ENCODE assay signal across 9 mouse cellular contexts in the genomic region with DNA sequence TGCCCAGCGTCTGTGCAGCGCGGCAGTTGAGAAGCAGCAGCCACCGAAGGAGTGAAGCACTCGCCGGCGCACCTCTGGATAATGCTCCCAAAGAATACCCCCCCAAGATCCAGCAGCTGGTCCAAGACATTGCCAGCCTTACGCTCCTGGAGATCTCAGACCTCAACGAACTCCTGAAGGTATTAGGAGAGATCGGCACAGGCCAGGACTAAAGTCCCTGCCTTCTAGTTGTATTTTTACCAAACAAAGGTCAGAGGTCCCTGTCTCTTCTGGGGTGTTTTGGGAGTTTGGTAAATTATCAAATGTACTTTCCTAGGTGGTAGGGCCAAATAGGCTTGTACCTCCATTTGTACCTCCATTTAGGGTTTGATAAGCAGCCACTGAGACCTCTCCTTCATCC. TPM values are rescaled to one million over a fixed set of nuclear protein-coding genes. Genes with fewer than 3 reads are reported as not detected.
DNase-seq lines count a peak whose midpoint lies in the region; ATAC-seq lines count a peak whose summit lies in the region.
"Had no signal": no experiment of that assay in that cellular context is flagged by ENCODE, and none has a peak within 500 bp of the region (broad histone marks: within the 10 kb centered on the region; RNA-seq: fewer than 3 reads in every experiment).

No protein-coding gene starts in this region.

- peak overlapping the region; percentile 97 for H3K4me3 ChIP-seq in heart, embryonic 16.5 days (ENCODE audit: low read length)
- H3K4me3 ChIP-seq in embryonic facial prominence, embryonic 12.5 days, result peak overlapping the region; percentile 87
- H3K4me3 ChIP-seq in midbrain, embryonic 15.5 days, result peak overlapping the region; percentile 81

- peaks cover 18% of the 10 kb centered on the region for H3K4me1 ChIP-seq in heart, embryonic 16.5 days (ENCODE audit: control insufficient read depth, insufficient read depth, low read length)
- peaks cover 23% of the 10 kb centered on the region for H3K4me1 ChIP-seq in embryonic facial prominence, embryonic 12.5 days
- peaks cover 24% of the 10 kb centered on the region for H3K4me1 ChIP-seq in midbrain, embryonic 15.5 days

- peak overlapping the region; percentile 75 for H3K4me2 ChIP-seq in heart, embryonic 16.5 days (ENCODE audit: low read depth, low read length)
- H3K4me2 ChIP-seq in embryonic facial prominence, embryonic 12.5 days (replicated peaks), result peak overlapping the region; percentile 75
- H3K4me2 ChIP-seq in midbrain, embryonic 15.5 days, result peak overlapping the region; percentile 90

- H3K9ac ChIP-seq in heart, embryonic 16.5 days (ENCODE audit: low read length), result peak overlapping the region; percentile 96
- H3K9ac ChIP-seq in embryonic facial prominence, embryonic 12.5 days, result peak overlapping the region; percentile 80
- peak overlapping the region; percentile 93 for H3K9ac ChIP-seq in midbrain, embryonic 15.5 days

- DNase-seq in heart, adult 9 months (ENCODE audit: low spot score in 2 of 2), result no peak
- peak; percentile 90 for DNase-seq in kidney, adult 9 months
- no peak for DNase-seq in frontal cortex, postnatal 25 days (ENCODE audit: low spot score in 2 of 2)
- DNase-seq in left cerebral cortex, adult 18-20 months (ENCODE audit: low spot score in 2 of 2), result no peak
- DNase-seq in thymus, postnatal 10 days (ENCODE audit: low spot score in 2 of 2), result no peak

- 7% methylated on average over 10 of the region's 10 CpGs for WGBS in heart, embryonic 16.5 days
- WGBS in embryonic facial prominence, embryonic 12.5 days, result 8% methylated on average over 10 of the region's 10 CpGs
- 10% methylated on average over 10 of the region's 10 CpGs for WGBS in midbrain, embryonic 15.5 days

- no peak for ATAC-seq in heart, embryonic 16.5 days (replicated peaks; ENCODE audit: extremely low read depth, insufficient read depth, low FRiP score)
- no peak for ATAC-seq in embryonic facial prominence, embryonic 12.5 days (ENCODE audit: insufficient number of reproducible peaks, insufficient read depth, low FRiP score, low TSS enrichment)
- ATAC-seq in midbrain, embryonic 15.5 days (replicated peaks), result no peak

- H3K27me3 ChIP-seq in heart, embryonic 16.5 days (ENCODE audit: control insufficient read depth, insufficient read depth, low read length), result no peaks in the 10 kb centered on the region
- H3K27me3 ChIP-seq in embryonic facial prominence, embryonic 12.5 days, result no peaks in the 10 kb centered on the region
- H3K27me3 ChIP-seq in midbrain, embryonic 15.5 days (replicated peaks), result no peaks in the 10 kb centered on the region
- H3K27me3 ChIP-seq: Patski had no signal

- H3K27ac ChIP-seq in heart, embryonic 16.5 days (ENCODE audit: low read length), result peak overlapping the region; percentile 89
- H3K27ac ChIP-seq in embryonic facial prominence, embryonic 12.5 days, result no peak overlapping the region
- H3K27ac ChIP-seq in midbrain, embryonic 15.5 days, result no peak overlapping the region

- H3K36me3 ChIP-seq in heart, embryonic 16.5 days (ENCODE audit: control insufficient read depth, insufficient read depth), result peaks cover 48% of the 10 kb centered on the region
- H3K36me3 ChIP-seq in embryonic facial prominence, embryonic 12.5 days, result peaks cover 67% of the 10 kb centered on the region
- peaks cover 30% of the 10 kb centered on the region for H3K36me3 ChIP-seq in midbrain, embryonic 15.5 days (replicated peaks)

- H3K9me3 ChIP-seq in heart, embryonic 16.5 days (replicated peaks; ENCODE audit: control insufficient read depth, low read length), result no peaks in the 10 kb centered on the region
- H3K9me3 ChIP-seq in embryonic facial prominence, embryonic 12.5 days, result no peaks in the 10 kb centered on the region
- no peaks in the 10 kb centered on the region for H3K9me3 ChIP-seq in midbrain, embryonic 15.5 days

RNA-seq across cellular contexts. Expression of a gene that starts 0.8 kb away (rescaled TPM):
- 247 and 252 TPM in 2 replicates for polyA plus RNA-seq in heart, embryonic 16.5 days (2015; fragmentation: Nextera tagmentation; extraction: Ambion mirVana)
- polyA plus RNA-seq in embryonic facial prominence, embryonic 12.5 days (2016; fragmentation: Nextera tagmentation; extraction: Ambion mirVana), result 126 and 128 TPM in 2 replicates
- 112 and 115 TPM in 2 replicates for polyA plus RNA-seq in midbrain, embryonic 15.5 days (2015; fragmentation: Nextera tagmentation; extraction: Ambion mirVana)
- total RNA-seq in left cerebral cortex, adult 18-20 months (2021), result 10 to 100 TPM; 64.4 to 74.4 TPM

RNA-seq across cellular contexts. Expression of a gene that starts 6.4 kb away (rescaled TPM):
- 39.6 and 43.9 TPM in 2 replicates for polyA plus RNA-seq in heart, embryonic 16.5 days (2015; fragmentation: Nextera tagmentation; extraction: Ambion mirVana)
- polyA plus RNA-seq in embryonic facial prominence, embryonic 12.5 days (2016; fragmentation: Nextera tagmentation; extraction: Ambion mirVana), result 52.6 and 57.4 TPM in 2 replicates
- 28.6 and 29.2 TPM in 2 replicates for polyA plus RNA-seq in midbrain, embryonic 15.5 days (2015; fragmentation: Nextera tagmentation; extraction: Ambion mirVana)
- total RNA-seq in left cerebral cortex, adult 18-20 months (2021), result 10 to 100 TPM; 19.6 to 22.6 TPM

RNA-seq across cellular contexts. Expression of a gene that starts 17.8 kb away (rescaled TPM):
- polyA plus RNA-seq in heart, embryonic 16.5 days (2015; fragmentation: Nextera tagmentation; extraction: Ambion mirVana), result 33.6 and 34.2 TPM in 2 replicates
- polyA plus RNA-seq in embryonic facial prominence, embryonic 12.5 days (2016; fragmentation: Nextera tagmentation; extraction: Ambion mirVana), result 62.9 and 64.2 TPM in 2 replicates
- polyA plus RNA-seq in midbrain, embryonic 15.5 days (2015; fragmentation: Nextera tagmentation; extraction: Ambion mirVana), result 63.0 and 64.1 TPM in 2 replicates
- 10 to 100 TPM; 47.2 to 49.7 TPM for total RNA-seq in left cerebral cortex, adult 18-20 months (2021)

RNA-seq across cellular contexts. Expression of a gene that starts 27.3 kb away (rescaled TPM):
- polyA plus RNA-seq in heart, embryonic 16.5 days (2015; fragmentation: Nextera tagmentation; extraction: Ambion mirVana), result 25.4 and 27.4 TPM in 2 replicates
- polyA plus RNA-seq in embryonic facial prominence, embryonic 12.5 days (2016; fragmentation: Nextera tagmentation; extraction: Ambion mirVana), result 41.8 and 42.2 TPM in 2 replicates
- 27.9 and 28.1 TPM in 2 replicates for polyA plus RNA-seq in midbrain, embryonic 15.5 days (2015; fragmentation: Nextera tagmentation; extraction: Ambion mirVana)
- 10 to 100 TPM; 26.4 to 29.1 TPM for total RNA-seq in left cerebral cortex, adult 18-20 months (2021)

RNA-seq across cellular contexts. Expression of a gene that starts 27.4 kb away (rescaled TPM):
- 23.2 and 23.5 TPM in 2 replicates for polyA plus RNA-seq in heart, embryonic 16.5 days (2015; fragmentation: Nextera tagmentation; extraction: Ambion mirVana)
- polyA plus RNA-seq in embryonic facial prominence, embryonic 12.5 days (2016; fragmentation: Nextera tagmentation; extraction: Ambion mirVana), result 11.2 and 12.0 TPM in 2 replicates
- 9.8 and 11.4 TPM in 2 replicates for polyA plus RNA-seq in midbrain, embryonic 15.5 days (2015; fragmentation: Nextera tagmentation; extraction: Ambion mirVana)
- total RNA-seq in left cerebral cortex, adult 18-20 months (2021), result 10 to 100 TPM; 13.0 to 16.4 TPM
